Mouse (Mus musculus) hindbrain, postnatal 0 days (tissue): ENCODE results near the gene Itpka. TPM values are rescaled to one million over a fixed set of nuclear protein-coding genes. Genes with fewer than 3 reads are reported as not detected.

Source experiments
- ATAC-seq: fragments of 200-750 bp; cut with Nextera tagmentation; 2 replicates; pipeline ENCODE4 v1.8.0; 2017; ENCODE audit warnings: mild to moderate bottlenecking, moderate TSS enrichment, moderate library complexity
- DNase-seq: peaks from one replicate; pipeline ENCODE4 v3.0.0-alpha.2; 2015; ENCODE audit warnings: low spot score
- H3K27ac ChIP-seq: fragments of 300-500 bp; sonication (generic); 2 replicates; pipeline ENCODE4 v1.5.1; 2014; ENCODE audit warnings: mild to moderate bottlenecking
- H3K27me3 ChIP-seq: fragments of 300-500 bp; sonication (generic); 2 replicates; pipeline ENCODE4 v1.6.1; 2014; ENCODE audit warnings: low read length, mixed read lengths; ENCODE audit not compliant: insufficient read depth
- H3K36me3 ChIP-seq: fragments of 300-500 bp; sonication (generic); 2 replicates; pipeline ENCODE4 v1.6.1; 2014; ENCODE audit warnings: low read length, mixed read lengths; ENCODE audit not compliant: insufficient read depth
- H3K4me1 ChIP-seq: fragments of 300-500 bp; sonication (generic); 2 replicates; pipeline ENCODE4 v1.6.1; 2014; ENCODE audit warnings: antibody characterized with exemption, low read length, mixed read lengths; ENCODE audit not compliant: insufficient read depth
- H3K4me2 ChIP-seq: fragments of 300-500 bp; sonication (generic); 2 replicates; pipeline ENCODE4 v1.6.1; 2014; ENCODE audit warnings: low read depth, mild to moderate bottlenecking, low read length, moderate library complexity, mixed read lengths
- H3K4me3 ChIP-seq: fragments of 300-500 bp; sonication (generic); 2 replicates; pipeline ENCODE4 v1.5.1; 2014; ENCODE audit warnings: low read length
- H3K9ac ChIP-seq: fragments of 300-500 bp; sonication (generic); replicated peaks from 2 replicates; pipeline ENCODE4 v1.6.1; 2014; ENCODE audit warnings: mild to moderate bottlenecking, low read length, moderate library complexity, mixed read lengths
- H3K9me3 ChIP-seq: fragments of 300-500 bp; sonication (generic); 2 replicates; pipeline ENCODE4 v1.6.1; 2016; ENCODE audit warnings: low read length, mixed read lengths
- CTCF ChIP-seq: IDR thresholded peaks from 2 replicates; pipeline ENCODE4 v1.5.1; 2016; ENCODE audit warnings: antibody characterized with exemption, control low read depth, low read depth
- WGBS: fragments of 180-500 bp; shearing (Covaris S2); extraction: QIAGEN DNeasy Blood & Tissue Kit; methylation state at CpG from one replicate; pipeline ENCODE4 v1.1.7; 2014; 5-methylcytosine and 5-hydroxymethylcytosine counted together
- polyA plus RNA-seq: library from polyadenylated mRNA; unstranded; fragments of >200 nt; fragmentation: Nextera tagmentation; extraction: Ambion mirVana; gene quantifications from 2 replicates; pipeline ENCODE4 v1.2.1, GENCODE M21; 2015
- total RNA-seq: library from RNA; depleted of rRNA; stranded (reverse); fragments of >200 nt; gene quantifications from 2 replicates; pipeline ENCODE4 v1.2.3, GENCODE M21; 2014

Gene Itpka
- total and polyA plus RNA-seq, 2 experiments from 2014 or later, result 3.3 to 8.5 TPM

GRCm38 (mm10) chr2:119742461-119743175 is 481 bp downstream of the Itpka start:
- TF ChIP-seq CTCF, result no peak
- no peaks in the 10 kb centered on the region for H3K9me3 ChIP-seq
- ATAC-seq, result peak; percentile 32
- H3K36me3 ChIP-seq, result no peaks in the 10 kb centered on the region
- H3K27ac ChIP-seq, result no peak overlapping the region
- 2% methylated on average over 67 of the region's 70 CpGs for WGBS
- H3K4me3 ChIP-seq, result peak overlapping the region; percentile 50
- peak overlapping the region; percentile 48 for H3K9ac ChIP-seq
- H3K4me1 ChIP-seq, result no peaks in the 10 kb centered on the region; the same call in 1 of the 2 replicates
- no peak for DNase-seq
- peak overlapping the region; percentile 91 for H3K4me2 ChIP-seq
- peaks cover 14% of the 10 kb centered on the region for H3K27me3 ChIP-seq

- H3K4me3 ChIP-seq, result peak overlapping the region; percentile 50
- peak overlapping the region; percentile 91 for H3K4me2 ChIP-seq
- no peak overlapping the region for H3K27ac ChIP-seq
- H3K4me1 ChIP-seq, result no peaks in the 10 kb centered on the region; the same call in 1 of the 2 replicates
- H3K9me3 ChIP-seq, result no peaks in the 10 kb centered on the region
- H3K27me3 ChIP-seq, result peaks cover 14% of the 10 kb centered on the region
- ATAC-seq, result no peak
- TF ChIP-seq CTCF, result no peak
- 7% methylated on average over 30 of the region's 31 CpGs for WGBS
- H3K9ac ChIP-seq, result peak overlapping the region; percentile 48; the same call in 1 of the 2 replicates
- no peaks in the 10 kb centered on the region for H3K36me3 ChIP-seq
- DNase-seq, result no peak
Measured at GRCm38 (mm10) chr2:119743176-119743807, 1.2 kb downstream of the Itpka start.

DNA sequence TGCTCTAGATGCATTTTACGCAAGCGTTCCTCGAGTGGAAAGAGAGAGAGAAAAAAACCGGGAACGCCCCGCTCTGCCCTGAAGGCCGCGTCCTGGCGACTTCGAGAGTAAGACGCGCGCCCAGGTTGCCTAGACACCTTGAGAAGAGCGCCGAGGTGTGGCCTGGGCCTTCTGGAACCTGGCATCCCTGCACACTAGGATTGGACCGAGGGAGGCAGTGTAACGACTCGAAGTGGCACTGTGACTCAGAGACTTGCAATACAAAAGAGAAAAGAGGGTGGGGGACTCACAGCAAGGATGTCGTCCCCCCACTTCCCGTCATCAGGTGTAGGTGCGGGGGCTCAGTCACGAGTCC is 1.6 kb downstream of the Itpka start:
- Histone ChIP-seq H3K4me1 (no peaks in the 10 kb centered on the region; the same call in 1 of the 2 replicates), H3K9me3 (no peaks in the 10 kb centered on the region), H3K27me3 (peaks cover 14% of the 10 kb centered on the region), H3K27ac (no peak overlapping the region), H3K4me2 (peak overlapping the region; percentile 91), H3K4me3 (peak overlapping the region; percentile 50), H3K36me3 (no peaks in the 10 kb centered on the region), H3K9ac (no peak overlapping the region)
- TF ChIP-seq CTCF, result no peak
- WGBS, result 6% methylated on average over 22 of the region's 22 CpGs
- no peak; the same call in 1 of the 2 replicates for ATAC-seq
- DNase-seq, result no peak

- Histone ChIP-seq H3K27me3 (peaks cover 14% of the 10 kb centered on the region), H3K4me3 (peak overlapping the region; percentile 50)
Measured at GRCm38 (mm10) chr2:119744163-119745111, 2.3 kb downstream of the Itpka start.

DNA sequence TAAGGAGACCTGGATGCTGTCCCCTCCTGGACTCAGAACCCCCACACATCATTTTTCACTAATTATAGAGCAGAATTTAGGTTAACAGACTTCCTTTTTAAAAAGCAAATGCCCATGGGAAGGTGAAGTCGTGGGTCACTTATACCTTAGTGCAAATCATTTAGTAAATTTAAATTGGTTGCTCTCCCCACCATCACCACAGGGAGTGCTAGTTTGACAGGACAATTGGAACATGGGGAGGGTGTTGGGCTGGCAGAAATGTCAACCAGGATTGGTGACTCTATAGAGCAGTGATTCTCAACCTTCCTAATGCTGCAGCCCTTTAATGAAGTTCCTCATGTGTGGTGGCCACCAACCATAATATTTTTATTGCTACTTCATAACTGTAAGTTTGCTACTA is 3.1 kb downstream of the Itpka start:
- Histone ChIP-seq H3K4me3 (no peak overlapping the region), H3K27me3 (peaks cover 14% of the 10 kb centered on the region), H3K9me3 (no peaks in the 10 kb centered on the region), H3K9ac (no peak overlapping the region), H3K36me3 (no peaks in the 10 kb centered on the region), H3K4me1 (no peaks in the 10 kb centered on the region; the same call in 1 of the 2 replicates), H3K4me2 (no peak overlapping the region), H3K27ac (no peak overlapping the region)
- 12% methylated on average over 1 of the region's 1 CpGs for WGBS
- ATAC-seq (no peak), DNase-seq (peak; percentile 42)
- peak; percentile 60 for TF ChIP-seq CTCF

More at GRCm38 (mm10) chr2:119744163-119745111, 2.3 kb downstream of the Itpka start:
- Histone ChIP-seq H3K36me3 (no peaks in the 10 kb centered on the region), H3K4me1 (no peaks in the 10 kb centered on the region; the same call in 1 of the 2 replicates), H3K27ac (peak overlapping the region; percentile 3; the same call in 1 of the 2 replicates), H3K9me3 (no peaks in the 10 kb centered on the region), H3K9ac (0 out of 2 replicates have a peak overlapping the region, but pooled peaks have one; percentile 17), H3K4me2 (peak overlapping the region; percentile 91)
- WGBS, result 5% methylated on average over 44 of the region's 46 CpGs
- DNase-seq, result peak; percentile 44
- 0 out of 2 replicates have a peak, but pooled peaks have one; percentile 25 for ATAC-seq
- no peak; the same call in 1 of the 2 replicates for TF ChIP-seq CTCF

GRCm38 (mm10) chr2:119747554-119747953 is 5.4 kb downstream of the Itpka start:
- Histone ChIP-seq H3K9me3 (no peaks in the 10 kb centered on the region), H3K27me3 (peaks cover 14% of the 10 kb centered on the region), H3K4me1 (no peaks in the 10 kb centered on the region; the same call in 1 of the 2 replicates), H3K4me3 (no peak overlapping the region), H3K36me3 (no peaks in the 10 kb centered on the region), H3K9ac (no peak overlapping the region), H3K27ac (no peak overlapping the region), H3K4me2 (no peak overlapping the region)
- WGBS, result 80% methylated on average over 7 of the region's 7 CpGs
- ATAC-seq (no peak), DNase-seq (no peak)
- TF ChIP-seq CTCF, result no peak
